7 mouse cellular contexts compared by ENCODE assay signal in the genomic region with DNA sequence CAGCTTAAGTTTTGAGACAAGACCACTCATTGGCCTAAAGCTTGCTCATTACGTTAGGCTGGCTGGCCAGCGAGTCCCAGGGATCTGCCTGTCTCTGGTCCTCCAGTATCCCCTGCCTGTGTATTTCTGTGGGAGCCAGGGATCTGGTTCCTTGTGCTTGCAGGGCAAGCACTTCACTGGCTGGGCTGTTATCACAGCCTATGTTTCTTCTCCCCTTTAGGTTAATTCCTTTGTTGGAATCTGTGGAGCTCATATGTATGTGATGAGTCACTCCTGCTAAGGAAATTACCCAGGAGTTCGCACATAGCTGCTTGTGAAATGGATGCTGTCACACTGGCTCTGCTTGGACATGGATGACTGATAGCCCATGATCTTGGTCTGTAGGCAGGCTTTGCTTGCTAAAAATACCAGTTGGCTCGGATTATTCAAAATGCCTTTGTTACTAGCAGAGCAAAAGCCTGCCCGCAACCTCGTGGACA.
DNase-seq lines count a peak whose midpoint lies in the region; ATAC-seq and TF ChIP-seq lines count a peak whose summit lies in the region.

No protein-coding gene starts in this region.

- ATAC-seq in lung, embryonic 14.5 days (ENCODE audit: insufficient read depth), result peak; percentile 91
- peak; percentile 53; the same call in 1 of the 2 replicates for ATAC-seq in hindbrain, embryonic 14.5 days (ENCODE audit: low FRiP score)
- no peak for ATAC-seq in megakaryocyte, adult 5-6 weeks (ENCODE audit: poor library complexity, severe bottlenecking)

- no peaks in the 10 kb centered on the region for H3K9me3 ChIP-seq in lung, embryonic 14.5 days (ENCODE audit: low read depth, low read length)
- no peaks in the 10 kb centered on the region for H3K9me3 ChIP-seq in hindbrain, embryonic 14.5 days (ENCODE audit: control insufficient read depth, low read length)

- no peaks in the 10 kb centered on the region for H3K36me3 ChIP-seq in lung, embryonic 14.5 days (ENCODE audit: insufficient read depth)
- no peaks in the 10 kb centered on the region for H3K36me3 ChIP-seq in hindbrain, embryonic 14.5 days (replicated peaks; ENCODE audit: control insufficient read depth, insufficient read depth)
- no peaks in the 10 kb centered on the region for H3K36me3 ChIP-seq in small intestine, adult 2 months (ENCODE audit: control insufficient read depth, insufficient read depth, low read length)

- DNase-seq in lung, embryonic 14.5 days, result peak; percentile 77
- no peak for DNase-seq in lung, postnatal 36 days
- peak; percentile 29 for DNase-seq in fibroblast of lung, adult 2 months (ENCODE audit: low read depth)
- DNase-seq in hindbrain, embryonic 14.5 days (ENCODE audit: low spot score), result no peak
- DNase-seq in cerebellum, adult 8-10 months, result no peak

- H3K9ac ChIP-seq in lung, embryonic 14.5 days, result no peak overlapping the region
- H3K9ac ChIP-seq in hindbrain, embryonic 14.5 days, result no peak overlapping the region

- no peaks in the 10 kb centered on the region for H3K27me3 ChIP-seq in lung, embryonic 14.5 days (ENCODE audit: insufficient read depth, low read length)
- H3K27me3 ChIP-seq in hindbrain, embryonic 14.5 days (ENCODE audit: control insufficient read depth, insufficient read depth, low read length), result no peaks in the 10 kb centered on the region
- no peaks in the 10 kb centered on the region for H3K27me3 ChIP-seq in small intestine, adult 2 months (ENCODE audit: control insufficient read depth, insufficient read depth, low read length)

- WGBS in lung, embryonic 14.5 days, result 35% methylated on average over 6 of the region's 6 CpGs
- 34% methylated on average over 6 of the region's 6 CpGs for WGBS in hindbrain, embryonic 14.5 days
- WGBS in small intestine, adult 2 months, result 79% methylated on average over 6 of the region's 6 CpGs

- 0 out of 2 replicates have a peak, but pooled peaks cover 5% of the 10 kb centered on the region for H3K4me1 ChIP-seq in lung, embryonic 14.5 days (ENCODE audit: insufficient read depth)
- no peaks in the 10 kb centered on the region; the same call in 1 of the 2 replicates for H3K4me1 ChIP-seq in hindbrain, embryonic 14.5 days (replicated peaks; ENCODE audit: control insufficient read depth, insufficient read depth, low read length)
- H3K4me1 ChIP-seq in small intestine, adult 2 months (ENCODE audit: control insufficient read depth, insufficient read depth, insufficient read length, low read length), result no peaks in the 10 kb centered on the region

- H3K4me3 ChIP-seq in lung, embryonic 14.5 days (ENCODE audit: low read depth, low read length), result no peak overlapping the region
- H3K4me3 ChIP-seq in hindbrain, embryonic 14.5 days (replicated peaks; ENCODE audit: low read length), result no peak overlapping the region
- H3K4me3 ChIP-seq in small intestine, adult 2 months (ENCODE audit: low read depth, low read length), result no peak overlapping the region

- H3K4me2 ChIP-seq in lung, embryonic 14.5 days, result no peak overlapping the region
- no peak overlapping the region for H3K4me2 ChIP-seq in hindbrain, embryonic 14.5 days (replicated peaks)

- TF ChIP-seq CTCF in lung, embryonic 14.5 days (IDR thresholded peaks at IDR 0.05; ENCODE audit: low read depth), result no peak
- TF ChIP-seq CTCF in small intestine, adult 2 months (IDR thresholded peaks at IDR 0.05; ENCODE audit: extremely low read depth, insufficient read length, insufficient replicate concordance, low read depth, low read length), result no peak

- no peak for TF ChIP-seq POLR2A in small intestine, adult 2 months (IDR thresholded peaks at IDR 0.05; ENCODE audit: low read depth, low read length)

- H3K27ac ChIP-seq in lung, embryonic 14.5 days (ENCODE audit: low read depth), result peak overlapping the region; percentile 77
- peak overlapping the region; percentile 53 for H3K27ac ChIP-seq in hindbrain, embryonic 14.5 days
- H3K27ac ChIP-seq in small intestine, adult 2 months (ENCODE audit: insufficient read depth, low read depth, low read length), result 0 out of 2 replicates have a peak overlapping the region, but pooled peaks have one; percentile 26

Comparison
In these comparisons a context has a peak if more than half of its experiments do, and no peak if none do; other contexts are left out.
1. DNase-seq: peak in lung, embryonic 14.5 days (single experiment) and fibroblast of lung, adult 2 months (single experiment); none in lung, postnatal 36 days (single experiment), hindbrain, embryonic 14.5 days (single experiment) and cerebellum, adult 8-10 months (single experiment).
2. H3K27ac ChIP-seq: peak in every context shown above with its lines; median percentile 77 in lung, embryonic 14.5 days; 53 in hindbrain, embryonic 14.5 days; 26 in small intestine, adult 2 months.